Mouse (Mus musculus): ENCODE data around the gene Adipoq. TPM values are rescaled to one million over a fixed set of nuclear protein-coding genes. Genes with fewer than 3 reads are reported as not detected.

Gene Adipoq
- polyA plus RNA-seq, 2 experiments, result not detected

DNA sequence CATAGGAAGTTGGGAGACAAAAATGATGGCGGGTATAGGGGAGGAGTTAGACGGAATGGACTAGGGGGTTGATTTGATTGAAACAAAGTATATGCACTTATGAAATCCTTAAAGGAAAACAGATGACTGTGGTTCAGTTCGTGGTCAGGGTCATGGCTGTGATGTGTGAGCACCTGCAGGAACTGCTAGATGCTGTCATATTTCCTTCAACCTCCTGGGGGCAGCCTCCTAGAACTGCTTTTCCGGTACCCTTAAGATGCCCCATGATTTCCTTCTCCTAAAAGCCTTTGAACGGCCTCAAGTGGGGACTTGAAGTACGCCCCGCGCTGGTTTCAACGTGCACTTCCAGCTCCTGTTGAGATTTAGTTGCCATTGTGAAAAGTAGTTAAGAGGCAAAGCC is 19.1 kb downstream of the Adipoq start:
- TF ChIP-seq EP300 (IDR thresholded peaks at IDR 0.05; ENCODE audit: low read depth) (no peak), CTCF (IDR thresholded peaks at IDR 0.05; ENCODE audit: low read depth) (peak; percentile 14; the same call in 1 of the 2 replicates)
- H3K4me3 ChIP-seq (ENCODE audit: insufficient read depth in 1 of 2, low read depth in 2 of 2, low read length in 2 of 2), result no peak overlapping the region
- no peaks in the 10 kb centered on the region for H3K27me3 ChIP-seq (ENCODE audit: control insufficient read depth, insufficient read depth, low read length)
- H3K4me1 ChIP-seq (replicated peaks; ENCODE audit: control insufficient read depth in 2 of 2, insufficient read depth in 2 of 2, low read length in 1 of 2), result no peaks in the 10 kb centered on the region
- DNase-seq (ENCODE audit: low read depth in 3 of 3, low spot score in 3 of 3) (no peak), ATAC-seq (ENCODE audit: insufficient read depth) (no peak)
- 49% methylated on average over 9 of the region's 9 CpGs for WGBS (ENCODE audit: insufficient replicate concordance)
- no peak overlapping the region for H3K9ac ChIP-seq (replicated peaks)
- no peak overlapping the region for H3K4me2 ChIP-seq (ENCODE audit: low read depth)
- H3K36me3 ChIP-seq (replicated peaks; ENCODE audit: control insufficient read depth, insufficient read depth, low read depth), result no peaks in the 10 kb centered on the region
- H3K27ac ChIP-seq, result no peak overlapping the region
- H3K9me3 ChIP-seq (ENCODE audit: control insufficient read depth, low read length), result no peaks in the 10 kb centered on the region

DNA sequence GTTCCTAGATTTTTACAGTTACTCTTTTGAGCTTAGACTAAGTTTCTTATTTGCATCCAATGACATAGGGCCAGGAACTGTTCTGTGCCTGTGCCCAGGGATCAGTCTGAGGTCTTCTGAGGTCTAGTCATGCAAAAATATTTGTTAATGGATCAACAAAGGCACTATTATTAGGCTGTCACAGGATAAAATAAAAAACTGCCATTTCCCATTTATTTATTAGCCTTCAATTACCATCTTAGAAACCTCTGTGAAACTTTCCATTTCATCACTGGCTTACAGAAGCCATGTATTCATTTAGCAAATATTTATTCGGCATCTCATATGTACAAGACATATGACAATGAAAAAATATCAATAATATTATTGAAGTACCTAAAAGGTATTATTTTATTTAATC is 20.3 kb downstream of the Adipoq start:
- Histone ChIP-seq H3K27me3 (ENCODE audit: control insufficient read depth, insufficient read depth, low read length) (no peaks in the 10 kb centered on the region), H3K4me2 (ENCODE audit: low read depth) (no peak overlapping the region), H3K27ac (no peak overlapping the region), H3K4me1 (replicated peaks; ENCODE audit: control insufficient read depth in 2 of 2, insufficient read depth in 2 of 2, low read length in 1 of 2) (no peaks in the 10 kb centered on the region), H3K36me3 (replicated peaks; ENCODE audit: control insufficient read depth, insufficient read depth, low read depth) (no peaks in the 10 kb centered on the region), H3K4me3 (ENCODE audit: insufficient read depth in 1 of 2, low read depth in 2 of 2, low read length in 2 of 2) (no peak overlapping the region), H3K9me3 (ENCODE audit: control insufficient read depth, low read length) (no peaks in the 10 kb centered on the region), H3K9ac (replicated peaks) (no peak overlapping the region)
- TF ChIP-seq EP300 (IDR thresholded peaks at IDR 0.05; ENCODE audit: low read depth), result no peak
- no peak for TF ChIP-seq CTCF (IDR thresholded peaks at IDR 0.05; ENCODE audit: low read depth)
- DNase-seq (ENCODE audit: low read depth in 3 of 3, low spot score in 3 of 3) (no peak), ATAC-seq (ENCODE audit: insufficient read depth) (no peak)
- 70% methylated on average over 1 of the region's 1 CpGs for WGBS (ENCODE audit: insufficient replicate concordance)

DNA sequence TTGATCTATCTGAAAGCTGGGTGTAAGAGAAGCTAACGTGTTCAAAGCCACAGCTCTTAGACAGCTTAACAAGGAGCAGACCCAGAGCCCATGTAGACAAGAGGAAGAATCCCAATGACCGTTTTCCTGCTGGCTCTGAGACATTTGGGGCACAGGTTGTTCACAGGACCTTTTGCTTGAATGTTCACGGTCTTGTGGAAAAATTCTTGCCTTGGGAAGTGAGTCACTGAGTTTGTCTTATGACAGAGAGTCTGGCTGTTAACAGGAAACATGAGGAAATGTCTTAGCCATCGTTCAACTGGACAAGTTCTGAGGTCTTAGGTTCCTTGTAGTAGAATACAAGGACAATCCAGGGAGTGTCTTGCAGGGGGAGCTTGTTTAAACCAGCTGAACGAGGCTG is 20.7 kb downstream of the Adipoq start:
- Histone ChIP-seq H3K4me2 (ENCODE audit: low read depth) (no peak overlapping the region), H3K36me3 (replicated peaks; ENCODE audit: control insufficient read depth, insufficient read depth, low read depth) (no peaks in the 10 kb centered on the region), H3K9ac (replicated peaks) (no peak overlapping the region), H3K4me1 (replicated peaks; ENCODE audit: control insufficient read depth in 2 of 2, insufficient read depth in 2 of 2, low read length in 1 of 2) (no peaks in the 10 kb centered on the region), H3K4me3 (ENCODE audit: insufficient read depth in 1 of 2, low read depth in 2 of 2, low read length in 2 of 2) (no peak overlapping the region), H3K27ac (no peak overlapping the region), H3K9me3 (ENCODE audit: control insufficient read depth, low read length) (no peaks in the 10 kb centered on the region), H3K27me3 (ENCODE audit: control insufficient read depth, insufficient read depth, low read length) (no peaks in the 10 kb centered on the region)
- no peak for TF ChIP-seq EP300 (IDR thresholded peaks at IDR 0.05; ENCODE audit: low read depth)
- 18% methylated on average over 5 of the region's 5 CpGs for WGBS (ENCODE audit: insufficient replicate concordance)
- DNase-seq (ENCODE audit: low read depth in 3 of 3, low spot score in 3 of 3) (peak in 1 of 3 experiments; percentile 22), ATAC-seq (ENCODE audit: insufficient read depth) (no peak)

DNA sequence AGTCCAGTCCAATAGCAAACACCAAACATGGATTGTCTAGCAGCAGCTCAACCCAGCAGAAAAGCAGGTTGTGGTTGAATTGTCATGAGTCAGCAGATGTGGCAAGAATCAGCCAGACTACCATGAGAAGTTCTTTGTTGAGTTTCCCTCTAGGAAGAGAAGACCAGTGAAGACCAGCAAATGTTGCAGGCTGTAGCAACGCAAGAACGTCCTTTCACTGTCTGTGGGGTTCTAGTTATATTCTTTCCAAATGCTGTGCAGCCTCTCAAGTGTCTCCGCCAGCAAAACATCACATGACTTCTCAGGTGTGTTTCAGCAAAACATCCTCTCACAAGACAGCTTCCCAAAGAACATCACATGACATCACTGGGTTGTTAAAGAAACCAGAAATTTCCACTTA is 24.5 kb downstream of the Adipoq start:
- WGBS (ENCODE audit: insufficient replicate concordance), result 65% methylated on average over 3 of the region's 3 CpGs
- no peak for TF ChIP-seq EP300 (IDR thresholded peaks at IDR 0.05; ENCODE audit: low read depth)
- TF ChIP-seq CTCF (IDR thresholded peaks at IDR 0.05; ENCODE audit: low read depth), result no peak
- Histone ChIP-seq H3K27me3 (ENCODE audit: control insufficient read depth, insufficient read depth, low read length) (no peaks in the 10 kb centered on the region), H3K36me3 (replicated peaks; ENCODE audit: control insufficient read depth, insufficient read depth, low read depth) (no peaks in the 10 kb centered on the region), H3K9ac (replicated peaks) (no peak overlapping the region), H3K27ac (no peak overlapping the region), H3K4me1 (replicated peaks; ENCODE audit: control insufficient read depth in 2 of 2, insufficient read depth in 2 of 2, low read length in 1 of 2) (peaks cover 0 to 9% of the 10 kb centered on the region in 2 experiments; a peak in 2 of 4 replicates), H3K4me2 (ENCODE audit: low read depth) (no peak overlapping the region), H3K4me3 (ENCODE audit: insufficient read depth in 1 of 2, low read depth in 2 of 2, low read length in 2 of 2) (no peak overlapping the region), H3K9me3 (ENCODE audit: control insufficient read depth, low read length) (no peaks in the 10 kb centered on the region)
- ATAC-seq (ENCODE audit: insufficient read depth), result no peak
- DNase-seq (ENCODE audit: low read depth in 3 of 3, low spot score in 3 of 3), result no peak

DNA sequence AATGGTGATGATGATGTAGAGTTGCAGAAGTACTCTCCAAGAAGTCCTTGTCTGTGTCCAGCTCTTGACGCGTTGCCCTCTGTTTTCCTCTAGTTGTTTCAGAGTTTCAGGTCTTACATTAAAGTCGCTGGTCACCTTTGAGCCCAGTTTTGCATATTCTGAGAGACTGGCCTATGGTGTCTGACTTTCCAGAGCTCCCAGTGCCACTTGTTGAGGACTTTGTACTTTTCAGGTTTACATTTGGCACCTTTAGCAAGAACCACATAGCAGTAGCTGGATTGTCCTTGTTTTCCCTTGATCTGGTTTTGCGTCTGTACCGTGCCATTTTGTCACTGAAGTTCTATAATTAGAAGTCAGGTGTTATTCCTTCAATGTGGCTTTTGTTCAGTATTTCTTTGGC is 27.6 kb downstream of the Adipoq start:
- Histone ChIP-seq H3K27me3 (ENCODE audit: control insufficient read depth, insufficient read depth, low read length) (no peaks in the 10 kb centered on the region), H3K4me1 (replicated peaks; ENCODE audit: control insufficient read depth in 2 of 2, insufficient read depth in 2 of 2, low read length in 1 of 2) (peaks cover 0 to 9% of the 10 kb centered on the region in 2 experiments; a peak in 2 of 4 replicates), H3K36me3 (replicated peaks; ENCODE audit: control insufficient read depth, insufficient read depth, low read depth) (no peaks in the 10 kb centered on the region), H3K27ac (no peak overlapping the region), H3K9ac (replicated peaks) (no peak overlapping the region), H3K4me2 (ENCODE audit: low read depth) (no peak overlapping the region), H3K4me3 (ENCODE audit: insufficient read depth in 1 of 2, low read depth in 2 of 2, low read length in 2 of 2) (no peak overlapping the region), H3K9me3 (ENCODE audit: control insufficient read depth, low read length) (no peaks in the 10 kb centered on the region)
- no peak for ATAC-seq (ENCODE audit: insufficient read depth)
- TF ChIP-seq CTCF (IDR thresholded peaks at IDR 0.05; ENCODE audit: low read depth), result no peak
- no peak for TF ChIP-seq EP300 (IDR thresholded peaks at IDR 0.05; ENCODE audit: low read depth)
- peak in 2 of 3 experiments; percentile 10 to 17 for DNase-seq (ENCODE audit: low read depth in 3 of 3, low spot score in 3 of 3)
- 60% methylated on average over 5 of the region's 5 CpGs for WGBS (ENCODE audit: insufficient replicate concordance)

All from liver, embryonic 14.5 days (tissue).